Mouse (Mus musculus) adrenal gland, adult 18-20 months (tissue): ENCODE results near the gene Mpp4. TPM values are rescaled to one million over a fixed set of nuclear protein-coding genes. Genes with fewer than 3 reads are reported as not detected.

Experiments
- total RNA-seq, 2 experiments: library from RNA; stranded (reverse); gene quantifications; 1 replicate in 1 of 2; 2 replicates in 1 of 2; pipeline ENCODE4 v1.2.3; 2021

Mpp4 gene
- total RNA-seq, 2 experiments from 2014 or later: 0.17 to 0.38 TPM

Other genes starting within 250 kb of the Mpp4 start
- 10 to 100 TPM; 46.3 to 70.8 TPM for gene Trak2, start 190.0 kb downstream of the Mpp4 start, total RNA-seq
- 10 to 100 TPM; 32.7 to 47.4 TPM for gene Stradb, start 189.9 kb downstream of the Mpp4 start, total RNA-seq
- not detected for gene C2cd6, start 68.5 kb downstream of the Mpp4 start, total RNA-seq
- gene Tmem237, start 43.0 kb downstream of the Mpp4 start, total RNA-seq: 10 to 100 TPM; 15.9 to 16.2 TPM
- 10 to 100 TPM in 1 of 2 experiments, 1 to 10 TPM in 1; 8.4 to 11.0 TPM for gene Als2, start 73.8 kb upstream of the Mpp4 start, total RNA-seq
- gene Cdk15, start 93.5 kb upstream of the Mpp4 start, total RNA-seq: under 1 TPM in 1 of 2 experiments, not detected in 1; 0.33 TPM